Mouse (Mus musculus) liver, adult 2 months (tissue): ENCODE data around the gene Gm20388.

Experiments used
- CTCF ChIP-seq: fragments of 200-500 bp; IDR thresholded peaks from 2 replicates; pipeline ENCODE4 v1.5.1; 2011; ENCODE audit warnings: low read depth, low read length, control low read depth
- POLR2A ChIP-seq: fragments of 200-500 bp; IDR thresholded peaks from 2 replicates; pipeline ENCODE4 v1.6.1; 2011; ENCODE audit warnings: low read length, control low read depth; ENCODE audit not compliant: insufficient read depth; ENCODE audit errors: extremely low read depth

- TF ChIP-seq CTCF (no peak), POLR2A (no peak)
These were observed 2913.9 kb downstream of the Gm20388 start for GRCm38 (mm10) chr8:122824571-122824970.
